Mouse (Mus musculus) CH12.LX (cell line): Measurements from ENCODE around the gene Ribc1. TPM values are rescaled to one million over a fixed set of nuclear protein-coding genes. Genes with fewer than 3 reads are reported as not detected.

Experiments
- DNase-seq: peaks from one replicate; pipeline ENCODE4 v3.0.0-alpha.2; 2013; ENCODE audit errors: extremely low read depth
- H3K27ac ChIP-seq: 2 replicates; pipeline ENCODE4 v1.5.1; 2012; ENCODE audit warnings: low read depth, mild to moderate bottlenecking, control low read depth, moderate library complexity; ENCODE audit not compliant: insufficient read depth
- H3K27me3 ChIP-seq: replicated peaks from 2 replicates; pipeline ENCODE3; 2012; ENCODE audit warnings: inconsistent platforms
- H3K36me3 ChIP-seq, 2 experiments: replicated peaks in 1 of 2; 2 replicates each; pipeline versions ENCODE3 to v1.6.1; 2012; ENCODE audit warnings: inconsistent platforms in 1 of 2, low read length in 1 of 2, mild to moderate bottlenecking in 1 of 2, mixed read lengths in 1 of 2, moderate library complexity in 1 of 2; ENCODE audit not compliant: control insufficient read depth in 1 of 2, insufficient read depth in 1 of 2
- H3K4me1 ChIP-seq, 2 experiments: 2 replicates each; pipeline ENCODE4 v1.6.1; 2012; ENCODE audit warnings: inconsistent platforms in 1 of 2, moderate library complexity in 1 of 2; ENCODE audit not compliant: insufficient read depth in 2 of 2, control insufficient read depth in 1 of 2
- H3K4me2 ChIP-seq: 2 replicates; pipeline ENCODE4 v1.6.1; 2012; ENCODE audit warnings: low read depth, mild to moderate bottlenecking, control low read depth; ENCODE audit not compliant: poor library complexity, insufficient read depth, severe bottlenecking
- H3K4me3 ChIP-seq, 3 experiments: fragments of 150-350 bp in 1 of 3; sonication (generic) in 1 of 3; replicated peaks in 1 of 3; 2 replicates each; pipeline versions ENCODE3 to v1.5.1; 2011 to 2012; ENCODE audit warnings: low read depth in 2 of 3, low read length in 2 of 3, mild to moderate bottlenecking in 2 of 3, moderate library complexity in 2 of 3, control low read depth in 1 of 3, improper control_type of control experiment in 1 of 3, inconsistent platforms in 1 of 3, mixed read lengths in 1 of 3; ENCODE audit not compliant: poor library complexity in 1 of 3
- H3K79me2 ChIP-seq: replicated peaks from 2 replicates; pipeline ENCODE4 v1.6.1; 2012; ENCODE audit warnings: mild to moderate bottlenecking, moderate library complexity; ENCODE audit not compliant: control insufficient read depth, poor library complexity, insufficient read depth, severe bottlenecking; ENCODE audit errors: extremely low read depth
- H3K9ac ChIP-seq: 2 replicates; pipeline ENCODE4 v1.6.1; 2012; ENCODE audit warnings: low read depth, mild to moderate bottlenecking, control low read depth, moderate library complexity; ENCODE audit not compliant: insufficient read depth
- H3K9me3 ChIP-seq: replicated peaks from 2 replicates; pipeline ENCODE3; 2012; ENCODE audit warnings: low read length, inconsistent platforms, mixed read lengths
- CTCF ChIP-seq, 2 experiments: IDR thresholded peaks in 1 of 2; conservative IDR thresholded peaks in 1 of 2; 2 replicates each; pipeline ENCODE4 v1.5.1; 2011 to 2012; ENCODE audit warnings: low read depth in 2 of 2, low read length in 2 of 2, improper control_type of control experiment in 1 of 2, inconsistent platforms in 1 of 2, mild to moderate bottlenecking in 1 of 2, moderate library complexity in 1 of 2
- E2F4 ChIP-seq: IDR thresholded peaks from 2 replicates; pipeline ENCODE4 v1.6.1; 2011; ENCODE audit warnings: low read depth, low read length, improper control_type of control experiment; ENCODE audit not compliant: insufficient replicate concordance
- ELF1 ChIP-seq: IDR thresholded peaks from 2 replicates; pipeline ENCODE4 v1.6.1; 2014; ENCODE audit warnings: low read depth, mild to moderate bottlenecking, inconsistent platforms, low read length, improper control_type of control experiment
- IRF4 ChIP-seq: IDR thresholded peaks from 2 replicates; pipeline ENCODE4 v1.6.1; 2014; ENCODE audit warnings: low read depth, mild to moderate bottlenecking, inconsistent platforms, low read length, improper control_type of control experiment
- JUN ChIP-seq: IDR thresholded peaks from 2 replicates; pipeline ENCODE4 v1.6.1; 2011; ENCODE audit warnings: low read depth, mild to moderate bottlenecking, low read length, improper control_type of control experiment, moderate library complexity; ENCODE audit not compliant: insufficient read depth
- JUND ChIP-seq: conservative IDR thresholded peaks from 2 replicates; pipeline ENCODE4 v1.6.1; 2011; ENCODE audit warnings: low read depth, low read length, improper control_type of control experiment
- MAFK ChIP-seq: IDR thresholded peaks from 2 replicates; pipeline ENCODE4 v1.6.1; 2011; ENCODE audit warnings: low read length, improper control_type of control experiment; ENCODE audit not compliant: insufficient replicate concordance
- MAX ChIP-seq: IDR thresholded peaks from 2 replicates; pipeline ENCODE4 v1.6.1; 2011; ENCODE audit warnings: low read length, improper control_type of control experiment
- MXI1 ChIP-seq: IDR thresholded peaks from 2 replicates; pipeline ENCODE4 v1.6.1; 2011; ENCODE audit warnings: mild to moderate bottlenecking, low read depth, low read length, improper control_type of control experiment
- MYC ChIP-seq: IDR thresholded peaks from 2 replicates; pipeline ENCODE4 v1.6.1; 2011; ENCODE audit warnings: low read depth, mild to moderate bottlenecking, improper control_type of control experiment, low read length
- PAX5 ChIP-seq: IDR thresholded peaks from 2 replicates; pipeline ENCODE4 v1.6.1; 2012; ENCODE audit warnings: low read length, inconsistent platforms, mixed read lengths
- RCOR1 ChIP-seq: conservative IDR thresholded peaks from 2 replicates; pipeline ENCODE4 v1.6.1; 2012; ENCODE audit warnings: low read depth, mild to moderate bottlenecking, inconsistent platforms, low read length, improper control_type of control experiment
- SMC3 ChIP-seq: IDR thresholded peaks from 2 replicates; pipeline ENCODE4 v1.6.1; 2011; ENCODE audit warnings: low read depth, low read length, improper control_type of control experiment
- TBP ChIP-seq: conservative IDR thresholded peaks from 2 replicates; pipeline ENCODE4 v1.6.1; 2011; ENCODE audit warnings: low read depth, low read length, improper control_type of control experiment
- TCF12 ChIP-seq: IDR thresholded peaks from 2 replicates; pipeline ENCODE4 v1.6.1; 2014; ENCODE audit warnings: low read depth, mild to moderate bottlenecking, inconsistent platforms, low read length, improper control_type of control experiment
- UBTF ChIP-seq: IDR thresholded peaks from 2 replicates; pipeline ENCODE4 v1.6.1; 2012; ENCODE audit warnings: low read depth, mild to moderate bottlenecking, inconsistent platforms, low read length, improper control_type of control experiment, moderate library complexity
- USF2 ChIP-seq: conservative IDR thresholded peaks from 2 replicates; pipeline ENCODE4 v1.6.1; 2011; ENCODE audit warnings: low read depth, low read length, improper control_type of control experiment
- ZC3H11A ChIP-seq: IDR thresholded peaks from 2 replicates; pipeline ENCODE4 v1.6.1; 2012; ENCODE audit warnings: low read depth, mild to moderate bottlenecking, inconsistent platforms, low read length, improper control_type of control experiment
- ZKSCAN1 ChIP-seq: IDR thresholded peaks from 2 replicates; pipeline ENCODE4 v1.6.1; 2012; ENCODE audit warnings: low read depth, inconsistent platforms, low read length, improper control_type of control experiment, borderline replicate concordance
- ZMIZ1 ChIP-seq: IDR thresholded peaks from 2 replicates; pipeline ENCODE4 v1.6.1; 2012; ENCODE audit warnings: low read depth, mild to moderate bottlenecking, inconsistent platforms, low read length, improper control_type of control experiment
- ZNF384 ChIP-seq: IDR thresholded peaks from 2 replicates; pipeline ENCODE4 v1.6.1; 2012; ENCODE audit warnings: low read depth, low read length, improper control_type of control experiment, inconsistent platforms
- dilution Hi-C: fragments of 300-500 bp; cut with MboI; formaldehyde crosslinking; loops from 2 replicates; pipeline ENCODE4 v1.14.3; 2020; ENCODE audit warnings: low sequenced_read_pairs; ENCODE audit not compliant: extremely low pct_unique_long_range_greater_than_20kb, extremely low pct_ligation_motif_present
- in situ Hi-C: fragments of 300-500 bp; cut with MboI; formaldehyde crosslinking; loops from 3 replicates; pipeline ENCODE4 v1.14.3; 2019; ENCODE audit warnings: low sequenced_read_pairs, low pct_ligation_motif_present, low pct_unique_long_range_greater_than_20kb, mixed read lengths
- polyA plus RNA-seq: library from polyadenylated mRNA; unstranded; fragments of >175 nt; gene quantifications from 2 replicates; pipeline ENCODE4 v1.2.1, GENCODE M21; 2012; ENCODE audit warnings: low read depth; ENCODE audit not compliant: insufficient read length
- total RNA-seq, 2 experiments: library from RNA; depleted of rRNA; stranded (reverse); fragments of 300-350 nt in 1 of 2; fragments of >200 nt in 1 of 2; gene quantifications; 2 replicates each; pipeline ENCODE4 v1.2.3; 2012 to 2014

Gene Ribc1
- total and polyA plus RNA-seq, 3 experiments = 5.8 to 7.2 (median 6.0) TPM

- Histone ChIP-seq H3K4me3 (no peak overlapping the region), H3K4me2 (no peak overlapping the region), H3K27ac (no peak overlapping the region), H3K9me3 (no peaks in the 10 kb centered on the region), H3K27me3 (no peaks in the 10 kb centered on the region), H3K36me3 (peaks cover 14 to 43% of the 10 kb centered on the region in 2 experiments), H3K9ac (no peak overlapping the region), H3K4me1 (no peaks in the 10 kb centered on the region), H3K79me2 (no peaks in the 10 kb centered on the region)
- dilution Hi-C loops (no loop called here), in situ Hi-C loops (no loop called here)
- DNase-seq = no peak
- TF ChIP-seq RCOR1 (no peak), PAX5 (no peak), TBP (no peak), USF2 (no peak), UBTF (no peak), ZKSCAN1 (no peak), MAX (no peak), SMC3 (no peak), IRF4 (no peak), ZC3H11A (no peak), ZNF384 (no peak)
Observed at GRCm38 (mm10) chrX:152052546-152052945, 36.5 kb upstream of the Ribc1 start.

GRCm38 (mm10) chrX:152047230-152047629, 31.1 kb upstream of the Ribc1 start:
- in situ Hi-C loops (no loop called here), dilution Hi-C loops (no loop called here)
- H3K4me2 ChIP-seq = no peak overlapping the region
- H3K27ac ChIP-seq = no peak overlapping the region
- peaks cover 20 to 50% of the 10 kb centered on the region in 2 experiments for H3K36me3 ChIP-seq
- no peak for DNase-seq
- H3K27me3 ChIP-seq = no peaks in the 10 kb centered on the region
- H3K79me2 ChIP-seq = no peaks in the 10 kb centered on the region
- no peak overlapping the region for H3K9ac ChIP-seq
- no peaks in the 10 kb centered on the region for H3K9me3 ChIP-seq
- TF ChIP-seq CTCF (conservative IDR thresholded peaks at IDR 0.05 in 1 of 2, IDR thresholded peaks at IDR 0.05 in 1 of 2; ENCODE audit: low read depth in 2 of 2, low read length in 2 of 2) (peak in 1 of 2 experiments; percentile 18; a peak in 1 of 4 replicates), ZMIZ1 (no peak)
- H3K4me3 ChIP-seq = no peak overlapping the region
- H3K4me1 ChIP-seq = no peaks in the 10 kb centered on the region

GRCm38 (mm10) chrX:152039865-152040264, 23.8 kb upstream of the Ribc1 start:
- H3K9ac ChIP-seq = no peak overlapping the region
- in situ Hi-C loops = no loop called here
- H3K4me3 ChIP-seq = no peak overlapping the region
- no peaks in the 10 kb centered on the region for H3K4me1 ChIP-seq
- no peaks in the 10 kb centered on the region for H3K79me2 ChIP-seq
- H3K27ac ChIP-seq = no peak overlapping the region
- H3K27me3 ChIP-seq = no peaks in the 10 kb centered on the region
- dilution Hi-C loops = no loop called here
- H3K36me3 ChIP-seq = peaks cover 37 to 57% of the 10 kb centered on the region in 2 experiments
- no peaks in the 10 kb centered on the region for H3K9me3 ChIP-seq
- H3K4me2 ChIP-seq = no peak overlapping the region
- DNase-seq = no peak
- no peak for TF ChIP-seq MAFK
- no peak for TF ChIP-seq JUN
- no peak for TF ChIP-seq JUND
- TF ChIP-seq USF2 = no peak
- no peak for TF ChIP-seq MXI1
- no peak for TF ChIP-seq MAX
- TF ChIP-seq ELF1 = no peak
- no peak for TF ChIP-seq TCF12
- TF ChIP-seq MYC = no peak
- TF ChIP-seq E2F4 = no peak
- no peak for TF ChIP-seq RCOR1
- TF ChIP-seq TBP = no peak
